Mouse (Mus musculus) lung, embryonic 15.5 days (tissue): ENCODE measurements around the gene Gon7. TPM values are rescaled to one million over a fixed set of nuclear protein-coding genes. Genes with fewer than 3 reads are reported as not detected.

Source experiments
- ATAC-seq: fragments of 200-750 bp; cut with Nextera tagmentation; 2 replicates; pipeline ENCODE4 v1.8.0; 2017; ENCODE audit warnings: moderate number of reproducible peaks, borderline replicate concordance; ENCODE audit not compliant: low FRiP score, low TSS enrichment; ENCODE audit errors: extremely low read depth
- H3K27ac ChIP-seq: fragments of 300-500 bp; sonication (generic); 2 replicates; pipeline ENCODE4 v1.5.1; 2015; ENCODE audit warnings: moderate library complexity, mild to moderate bottlenecking, inconsistent platforms
- H3K27me3 ChIP-seq: fragments of 300-500 bp; sonication (generic); 2 replicates; pipeline ENCODE4 v1.6.1; 2015; ENCODE audit warnings: inconsistent platforms
- H3K36me3 ChIP-seq: fragments of 300-500 bp; sonication (generic); 2 replicates; pipeline ENCODE4 v1.6.1; 2015; ENCODE audit warnings: inconsistent platforms
- H3K4me1 ChIP-seq: fragments of 300-500 bp; sonication (generic); 2 replicates; pipeline ENCODE4 v1.6.1; 2015; ENCODE audit warnings: inconsistent platforms
- H3K4me2 ChIP-seq: fragments of 300-500 bp; sonication (generic); 2 replicates; pipeline ENCODE4 v1.6.1; 2015; ENCODE audit warnings: inconsistent platforms, mild to moderate bottlenecking, moderate library complexity
- H3K4me3 ChIP-seq: fragments of 300-500 bp; sonication (generic); 2 replicates; pipeline ENCODE4 v1.5.1; 2015; ENCODE audit warnings: mild to moderate bottlenecking, inconsistent platforms
- H3K9ac ChIP-seq: fragments of 300-500 bp; sonication (generic); 2 replicates; pipeline ENCODE4 v1.6.1; 2015; ENCODE audit warnings: inconsistent platforms
- H3K9me3 ChIP-seq: fragments of 300-500 bp; sonication (generic); 2 replicates; pipeline ENCODE4 v1.6.1; 2016; ENCODE audit warnings: inconsistent platforms
- WGBS: fragments of 180-500 bp; shearing (Covaris S2); methylation state at CpG from one replicate; pipeline ENCODE4 v1.1.7; 2015; 5-methylcytosine and 5-hydroxymethylcytosine counted together
- polyA plus RNA-seq: library from polyadenylated mRNA; unstranded; fragments of >200 nt; fragmentation: Nextera tagmentation; extraction: Ambion mirVana; gene quantifications from 2 replicates; pipeline ENCODE4 v1.2.1, GENCODE M21; 2015

The Gon7 gene
- polyA plus RNA-seq, 1 experiment from 2014 or later, result 31.3 TPM

GRCm38 (mm10) chr12:102763696-102764095 lies 6.1 kb upstream of the Gon7 start:
- H3K27ac ChIP-seq, result no peak overlapping the region
- ATAC-seq, result no peak
- H3K9ac ChIP-seq, result no peak overlapping the region
- peaks cover 14% of the 10 kb centered on the region for H3K4me1 ChIP-seq
- H3K9me3 ChIP-seq, result no peaks in the 10 kb centered on the region
- H3K4me3 ChIP-seq, result no peak overlapping the region
- no peaks in the 10 kb centered on the region for H3K27me3 ChIP-seq
- H3K4me2 ChIP-seq, result no peak overlapping the region
- H3K36me3 ChIP-seq, result peaks cover 47% of the 10 kb centered on the region

- Histone ChIP-seq H3K27me3 (no peaks in the 10 kb centered on the region), H3K4me1 (peaks cover 17% of the 10 kb centered on the region), H3K27ac (no peak overlapping the region), H3K4me3 (no peak overlapping the region), H3K9ac (no peak overlapping the region), H3K4me2 (no peak overlapping the region), H3K36me3 (peaks cover 30% of the 10 kb centered on the region), H3K9me3 (no peaks in the 10 kb centered on the region)
- WGBS, result 77% methylated on average over 3 of the region's 3 CpGs
- ATAC-seq, result no peak
Observed at GRCm38 (mm10) chr12:102761668-102762067, 4.1 kb upstream of the Gon7 start.

- Histone ChIP-seq H3K27ac (peak overlapping the region; percentile 95; the same call in 1 of the 2 replicates), H3K36me3 (peaks cover 12% of the 10 kb centered on the region), H3K27me3 (no peaks in the 10 kb centered on the region), H3K9ac (peak overlapping the region; percentile 84), H3K4me1 (peaks cover 24% of the 10 kb centered on the region), H3K4me3 (peak overlapping the region; percentile 93), H3K4me2 (peak overlapping the region; percentile 81), H3K9me3 (no peaks in the 10 kb centered on the region)
- WGBS, result 2% methylated on average over 5 of the region's 5 CpGs
- no peak for ATAC-seq
Observed at GRCm38 (mm10) chr12:102758936-102759335, 1.3 kb upstream of the Gon7 start.

DNA sequence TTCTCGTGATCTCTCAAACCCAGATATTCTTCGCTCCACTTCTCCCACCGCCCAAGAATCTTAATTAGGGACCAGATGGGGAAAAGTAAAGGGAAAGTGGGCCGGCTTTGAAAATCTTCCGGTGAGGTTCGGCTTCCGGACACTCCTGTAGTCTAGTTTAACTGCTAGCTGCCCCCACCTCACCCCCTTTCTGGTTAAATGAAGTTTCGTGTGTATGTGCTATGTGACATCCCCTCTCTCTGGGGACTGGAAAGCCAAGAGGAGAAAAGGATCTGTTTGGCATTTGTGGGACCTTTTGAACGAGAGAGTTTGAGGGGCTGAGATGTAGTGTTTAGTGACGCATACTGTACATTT lies 777 bp upstream of the Gon7 start, which contains the start of gene Gm20604:
TSS of gene Gm20604 (minus strand) at position 270 of the 354 bp plus-strand sequence.
- peak within 1 kb of the TSS; percentile 93 for H3K4me3 ChIP-seq
- no peaks in the 10 kb centered on the region for H3K27me3 ChIP-seq
- ATAC-seq, result no peak
- WGBS, result under 1% methylated on average over 10 of the region's 10 CpGs
- peak within 1 kb of the TSS; percentile 95 for H3K27ac ChIP-seq
- H3K4me2 ChIP-seq, result peak within 1 kb of the TSS; percentile 81
- no peaks in the 10 kb centered on the region for H3K9me3 ChIP-seq
- peak within 1 kb of the TSS; percentile 84 for H3K9ac ChIP-seq
- peaks cover 24% of the 10 kb centered on the region for H3K4me1 ChIP-seq
- H3K36me3 ChIP-seq, result peaks cover 8% of the 10 kb centered on the region

- Histone ChIP-seq H3K9me3 (no peaks in the 10 kb centered on the region), H3K9ac (peak overlapping the region; percentile 71), H3K4me2 (peak overlapping the region; percentile 70), H3K4me3 (peak overlapping the region; percentile 93), H3K27ac (peak overlapping the region; percentile 95), H3K36me3 (peaks cover under 1% of the 10 kb centered on the region; the same call in 1 of the 2 replicates), H3K4me1 (peaks cover 24% of the 10 kb centered on the region), H3K27me3 (no peaks in the 10 kb centered on the region)
- ATAC-seq, result peak; percentile 89
- under 1% methylated on average over 46 of the region's 46 CpGs for WGBS
Observed at GRCm38 (mm10) chr12:102757055-102757688, 431 bp downstream of the Gon7 start.

DNA sequence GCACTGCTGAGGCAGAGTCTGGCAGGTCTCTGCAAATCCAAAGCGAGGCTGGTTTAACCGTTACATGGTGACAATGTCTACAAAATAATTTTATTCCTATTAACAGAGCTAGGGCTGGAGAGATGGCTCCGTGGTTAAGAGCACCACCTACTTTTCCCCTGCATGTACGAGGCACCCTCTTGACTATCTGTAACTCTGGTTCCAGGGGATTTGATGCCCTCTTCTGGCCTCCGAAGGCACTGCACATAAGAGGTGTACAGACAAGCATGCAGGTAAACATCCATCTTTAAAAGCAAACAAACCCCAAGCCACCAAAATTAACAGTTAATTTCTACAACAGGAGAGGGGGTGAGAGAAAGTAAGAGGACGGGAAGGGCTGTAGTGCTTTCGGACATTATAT lies 1.3 kb downstream of the Gon7 start:
- peak overlapping the region; percentile 70 for H3K4me2 ChIP-seq
- no peak overlapping the region for H3K27ac ChIP-seq
- no peaks in the 10 kb centered on the region for H3K36me3 ChIP-seq
- H3K9ac ChIP-seq, result peak overlapping the region; percentile 71; the same call in 1 of the 2 replicates
- no peaks in the 10 kb centered on the region for H3K27me3 ChIP-seq
- peak overlapping the region; percentile 93 for H3K4me3 ChIP-seq
- no peaks in the 10 kb centered on the region for H3K9me3 ChIP-seq
- peaks cover 24% of the 10 kb centered on the region for H3K4me1 ChIP-seq
- 58% methylated on average over 7 of the region's 7 CpGs for WGBS
- ATAC-seq, result no peak

- Histone ChIP-seq H3K27ac (no peak overlapping the region), H3K4me1 (peaks cover 9% of the 10 kb centered on the region; the same call in 1 of the 2 replicates), H3K27me3 (no peaks in the 10 kb centered on the region), H3K4me3 (no peak overlapping the region), H3K36me3 (peaks cover 6% of the 10 kb centered on the region; the same call in 1 of the 2 replicates), H3K4me2 (no peak overlapping the region), H3K9me3 (no peaks in the 10 kb centered on the region), H3K9ac (no peak overlapping the region)
- WGBS, result 81% methylated on average over 3 of the region's 3 CpGs
- ATAC-seq, result no peak
Observed at GRCm38 (mm10) chr12:102748256-102748655, 9.3 kb downstream of the Gon7 start.

DNA sequence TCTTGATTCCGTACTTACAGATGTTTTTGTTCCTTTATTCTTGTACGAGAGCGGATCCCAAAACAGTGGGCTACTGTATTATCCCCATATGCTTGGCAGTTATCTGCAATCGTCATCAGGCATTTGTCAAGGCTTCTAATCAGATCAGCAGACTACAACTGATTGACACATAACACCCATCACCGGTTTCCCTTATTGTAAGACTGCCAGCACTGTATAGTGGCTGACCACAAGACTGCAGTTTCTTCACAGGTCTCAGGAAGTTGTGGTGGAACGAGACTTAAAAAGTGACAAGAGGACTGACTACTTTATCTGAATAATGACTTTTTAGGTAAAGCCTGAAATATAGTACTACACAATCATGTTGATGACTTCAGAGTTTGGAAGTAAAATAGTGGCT lies 12.8 kb downstream of the Gon7 start:
- H3K9ac ChIP-seq, result 0 out of 2 replicates have a peak overlapping the region, but pooled peaks have one; percentile 87
- 60% methylated on average over 6 of the region's 6 CpGs for WGBS
- H3K9me3 ChIP-seq, result no peaks in the 10 kb centered on the region
- H3K4me3 ChIP-seq, result peak overlapping the region; percentile 89; the same call in 1 of the 2 replicates
- H3K27ac ChIP-seq, result no peak overlapping the region
- H3K4me1 ChIP-seq, result peaks cover 20% of the 10 kb centered on the region
- peaks cover 6% of the 10 kb centered on the region; the same call in 1 of the 2 replicates for H3K36me3 ChIP-seq
- peak overlapping the region; percentile 82; the same call in 1 of the 2 replicates for H3K4me2 ChIP-seq
- no peaks in the 10 kb centered on the region for H3K27me3 ChIP-seq
- no peak for ATAC-seq

GRCm38 (mm10) chr12:102743589-102744574 lies 13.7 kb downstream of the Gon7 start, which contains the start of the genes Moap1 and Tmem251:
Gene Moap1 (minus strand): TSS chr12:102743661.
Gene Tmem251 (plus strand): TSS chr12:102743762.
- no peaks in the 10 kb centered on the region for H3K9me3 ChIP-seq
- peak; percentile 97 for ATAC-seq
- whole genome bisulfite sequencing, result under 1% methylated on average over 60 of the region's 63 CpGs
- peak within 1 kb of the TSS; percentile 89 for H3K4me3 ChIP-seq
- peak within 1 kb of the TSS; percentile 92 for H3K27ac ChIP-seq
- H3K36me3 ChIP-seq, result peaks cover 6% of the 10 kb centered on the region; the same call in 1 of the 2 replicates
- peak within 1 kb of the TSS; percentile 82 for H3K4me2 ChIP-seq
- H3K27me3 ChIP-seq, result no peaks in the 10 kb centered on the region
- H3K9ac ChIP-seq, result peak within 1 kb of the TSS; percentile 87
- peaks cover 20% of the 10 kb centered on the region for H3K4me1 ChIP-seq

GRCm38 (mm10) chr12:102743036-102743588 lies 14.5 kb downstream of the Gon7 start:
- Histone ChIP-seq H3K9me3 (no peaks in the 10 kb centered on the region), H3K27me3 (no peaks in the 10 kb centered on the region), H3K4me3 (peak overlapping the region; percentile 89), H3K9ac (peak overlapping the region; percentile 87), H3K27ac (peak overlapping the region; percentile 92; the same call in 1 of the 2 replicates), H3K4me1 (peaks cover 20% of the 10 kb centered on the region), H3K36me3 (peaks cover 3% of the 10 kb centered on the region; the same call in 1 of the 2 replicates), H3K4me2 (peak overlapping the region; percentile 82)
- under 1% methylated on average over 33 of the region's 33 CpGs for WGBS
- no peak for ATAC-seq

GRCm38 (mm10) chr12:102742056-102742455 lies 15.5 kb downstream of the Gon7 start:
- Histone ChIP-seq H3K4me1 (peaks cover 20% of the 10 kb centered on the region), H3K27me3 (no peaks in the 10 kb centered on the region), H3K4me3 (no peak overlapping the region), H3K27ac (no peak overlapping the region), H3K9ac (no peak overlapping the region), H3K36me3 (no peaks in the 10 kb centered on the region), H3K4me2 (no peak overlapping the region), H3K9me3 (no peaks in the 10 kb centered on the region)
- no peak for ATAC-seq
- WGBS, result 68% methylated on average over 7 of the region's 7 CpGs
